Mouse (Mus musculus): ENCODE measurements around the gene St8sia1. TPM values are rescaled to one million over a fixed set of nuclear protein-coding genes. Genes with fewer than 3 reads are reported as not detected.

Gene St8sia1
- polyA plus RNA-seq, 1 experiment from 2014 or later = 0.08 TPM

DNA sequence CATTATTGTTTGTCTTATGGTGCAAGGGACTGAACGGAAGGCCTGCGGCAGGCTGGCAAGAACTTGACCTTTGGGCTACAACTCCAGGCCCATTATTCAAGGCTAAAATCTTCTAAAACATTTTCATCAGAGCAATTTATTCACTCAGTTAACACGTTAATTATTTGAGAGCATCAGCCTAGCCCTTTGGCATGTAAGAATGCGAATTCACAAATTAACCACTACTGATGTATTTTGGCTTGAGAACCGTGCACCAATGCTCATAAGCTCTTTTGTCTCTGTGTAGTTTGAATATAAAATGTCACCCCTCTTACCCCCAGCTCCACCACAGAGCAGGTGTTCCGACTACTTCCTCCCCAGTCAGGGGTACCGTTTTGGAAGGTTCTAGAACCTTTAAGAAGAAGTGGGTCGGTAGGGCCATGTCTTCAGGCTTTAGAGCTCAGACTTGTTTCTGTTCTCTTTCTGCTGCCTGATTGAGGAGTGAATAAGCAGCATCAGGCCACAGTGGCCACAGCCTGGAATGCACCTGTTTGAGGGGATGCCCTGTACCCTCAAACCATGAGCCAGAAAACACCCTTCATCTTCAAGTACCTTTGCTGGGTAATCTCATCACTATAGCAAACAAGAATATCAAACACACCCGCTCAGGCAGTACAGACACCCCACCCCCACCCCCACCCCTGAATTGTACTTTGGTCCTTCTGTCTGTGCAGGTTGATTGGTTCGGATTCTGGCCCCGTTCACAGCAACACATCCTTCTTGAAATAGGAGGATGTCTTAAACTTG, 22.5 kb downstream of the St8sia1 start:
- ATAC-seq (ENCODE audit: insufficient read depth) = no peak
- no peaks in the 10 kb centered on the region for H3K27me3 ChIP-seq
- H3K4me3 ChIP-seq (replicated peaks) = no peak overlapping the region
- H3K9ac ChIP-seq = no peak overlapping the region
- peaks cover 4% of the 10 kb centered on the region; the same call in 1 of the 2 replicates for H3K4me1 ChIP-seq (replicated peaks)
- H3K4me2 ChIP-seq = no peak overlapping the region
- no peaks in the 10 kb centered on the region for H3K9me3 ChIP-seq (replicated peaks)
- no peaks in the 10 kb centered on the region for H3K36me3 ChIP-seq (replicated peaks)
- H3K27ac ChIP-seq (replicated peaks) = no peak overlapping the region
- WGBS (ENCODE audit: insufficient replicate concordance) = 63% methylated on average over 11 of the region's 11 CpGs

DNA sequence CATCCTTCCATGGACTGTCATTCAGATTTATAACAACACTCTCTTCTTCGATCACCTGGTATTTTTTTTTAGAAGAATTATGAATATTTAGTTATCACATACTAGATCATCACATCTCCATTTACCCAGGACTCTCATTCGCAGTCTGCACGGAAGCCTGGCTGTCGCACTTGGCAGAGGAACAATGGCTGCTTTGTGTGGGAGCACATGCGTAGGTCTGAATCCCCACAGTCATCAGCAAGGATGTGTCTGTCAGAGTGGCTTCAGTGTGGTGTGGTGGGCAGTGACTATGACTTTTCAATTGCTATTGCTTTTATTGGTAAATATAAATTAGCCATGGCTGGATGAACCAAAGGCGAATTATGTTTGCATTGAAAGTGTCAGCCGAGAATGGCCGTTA, 23.2 kb downstream of the St8sia1 start:
- WGBS (ENCODE audit: insufficient replicate concordance) = 84% methylated on average over 8 of the region's 8 CpGs
- Histone ChIP-seq H3K4me1 (replicated peaks) (peaks cover 4% of the 10 kb centered on the region; the same call in 1 of the 2 replicates), H3K9me3 (replicated peaks) (no peaks in the 10 kb centered on the region), H3K36me3 (replicated peaks) (no peaks in the 10 kb centered on the region), H3K27me3 (no peaks in the 10 kb centered on the region), H3K27ac (replicated peaks) (no peak overlapping the region), H3K4me3 (replicated peaks) (no peak overlapping the region), H3K9ac (no peak overlapping the region), H3K4me2 (no peak overlapping the region)
- ATAC-seq (ENCODE audit: insufficient read depth) = no peak

- Histone ChIP-seq H3K36me3 (replicated peaks) (no peaks in the 10 kb centered on the region), H3K4me1 (replicated peaks) (no peaks in the 10 kb centered on the region), H3K9me3 (replicated peaks) (no peaks in the 10 kb centered on the region), H3K4me2 (no peak overlapping the region), H3K4me3 (replicated peaks) (no peak overlapping the region), H3K9ac (no peak overlapping the region), H3K27ac (replicated peaks) (no peak overlapping the region), H3K27me3 (no peaks in the 10 kb centered on the region)
- WGBS (ENCODE audit: insufficient replicate concordance) = 61% methylated on average over 9 of the region's 9 CpGs
- ATAC-seq (ENCODE audit: insufficient read depth) = no peak
Observed at GRCm38 (mm10) chr6:142938549-142939345, 25.5 kb downstream of the St8sia1 start.

DNA sequence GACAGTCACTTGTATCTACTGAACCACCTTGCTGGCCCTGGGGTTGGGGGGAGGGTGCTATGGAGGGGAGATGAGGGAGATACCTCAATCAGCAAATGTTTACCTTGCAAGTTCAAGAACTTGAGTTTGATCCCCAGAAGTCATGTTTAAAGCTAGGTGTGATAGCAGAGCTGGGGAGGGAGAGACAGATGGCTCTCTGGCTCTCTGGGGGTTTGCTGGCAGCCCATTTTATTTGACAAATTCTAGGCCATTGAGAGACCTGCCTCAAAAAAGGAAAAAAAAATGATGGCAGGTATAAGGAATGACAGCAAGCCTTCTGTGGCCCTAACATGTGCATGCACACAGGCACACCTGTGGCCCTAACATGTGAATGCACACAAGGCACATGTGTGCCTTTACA, 26.2 kb downstream of the St8sia1 start:
- no peak overlapping the region for H3K4me2 ChIP-seq
- no peaks in the 10 kb centered on the region for H3K27me3 ChIP-seq
- no peaks in the 10 kb centered on the region for H3K4me1 ChIP-seq (replicated peaks)
- H3K9ac ChIP-seq = no peak overlapping the region
- no peak for ATAC-seq (ENCODE audit: insufficient read depth)
- no peaks in the 10 kb centered on the region for H3K9me3 ChIP-seq (replicated peaks)
- H3K27ac ChIP-seq (replicated peaks) = no peak overlapping the region
- H3K4me3 ChIP-seq (replicated peaks) = no peak overlapping the region
- no peaks in the 10 kb centered on the region for H3K36me3 ChIP-seq (replicated peaks)

DNA sequence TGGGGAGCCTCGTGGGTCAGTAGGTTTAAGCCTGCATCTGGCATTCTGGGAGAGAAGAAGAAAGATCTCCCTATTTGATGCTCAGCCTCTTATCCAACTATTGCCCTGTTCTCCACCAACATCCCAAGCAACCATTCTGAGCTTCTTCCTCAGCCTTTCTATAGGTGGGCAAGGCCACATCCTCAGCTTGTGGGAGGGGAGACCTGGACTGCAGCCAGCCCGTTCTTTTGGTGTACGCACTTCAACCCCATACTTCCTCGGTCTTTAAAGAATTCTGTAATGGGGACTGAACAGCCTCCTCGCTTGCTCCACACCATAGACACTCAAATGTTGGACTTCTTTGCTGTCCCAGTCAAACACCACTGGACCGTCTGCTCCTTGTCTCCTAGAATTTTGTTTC, 31.7 kb downstream of the St8sia1 start:
- ATAC-seq (ENCODE audit: insufficient read depth) = no peak
- H3K36me3 ChIP-seq (replicated peaks) = no peaks in the 10 kb centered on the region
- H3K9me3 ChIP-seq (replicated peaks) = no peaks in the 10 kb centered on the region
- H3K27me3 ChIP-seq = no peaks in the 10 kb centered on the region
- no peak overlapping the region for H3K27ac ChIP-seq (replicated peaks)
- H3K4me2 ChIP-seq = no peak overlapping the region
- no peak overlapping the region for H3K9ac ChIP-seq
- 46% methylated on average over 6 of the region's 6 CpGs for WGBS (ENCODE audit: insufficient replicate concordance)
- H3K4me3 ChIP-seq (replicated peaks) = no peak overlapping the region
- H3K4me1 ChIP-seq (replicated peaks) = no peaks in the 10 kb centered on the region

DNA sequence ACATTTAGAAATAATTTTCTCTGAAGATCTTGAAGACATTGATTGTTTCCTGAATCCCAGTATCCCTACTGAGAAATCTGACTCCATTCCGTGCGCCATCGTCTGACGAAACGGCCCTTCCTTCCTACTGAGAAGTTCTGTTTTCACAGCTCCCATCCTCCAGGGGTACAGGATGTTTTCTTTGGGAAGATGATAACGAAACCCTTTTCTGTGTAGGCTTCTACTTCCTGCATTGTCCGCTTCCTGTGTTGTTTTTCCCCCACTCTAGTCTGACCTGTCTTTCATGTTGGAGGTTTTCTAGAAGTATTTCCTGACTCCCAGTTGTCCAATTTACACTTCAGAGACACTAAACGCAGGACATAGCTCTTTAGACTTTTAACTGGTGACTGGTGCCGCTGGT, 32.1 kb downstream of the St8sia1 start:
- no peaks in the 10 kb centered on the region for H3K36me3 ChIP-seq (replicated peaks)
- no peak overlapping the region for H3K4me3 ChIP-seq (replicated peaks)
- no peaks in the 10 kb centered on the region for H3K9me3 ChIP-seq (replicated peaks)
- no peaks in the 10 kb centered on the region for H3K27me3 ChIP-seq
- no peak overlapping the region for H3K4me2 ChIP-seq
- no peak overlapping the region for H3K9ac ChIP-seq
- no peaks in the 10 kb centered on the region for H3K4me1 ChIP-seq (replicated peaks)
- ATAC-seq (ENCODE audit: insufficient read depth) = no peak
- 19% methylated on average over 9 of the region's 9 CpGs for WGBS (ENCODE audit: insufficient replicate concordance)
- no peak overlapping the region for H3K27ac ChIP-seq (replicated peaks)

DNA sequence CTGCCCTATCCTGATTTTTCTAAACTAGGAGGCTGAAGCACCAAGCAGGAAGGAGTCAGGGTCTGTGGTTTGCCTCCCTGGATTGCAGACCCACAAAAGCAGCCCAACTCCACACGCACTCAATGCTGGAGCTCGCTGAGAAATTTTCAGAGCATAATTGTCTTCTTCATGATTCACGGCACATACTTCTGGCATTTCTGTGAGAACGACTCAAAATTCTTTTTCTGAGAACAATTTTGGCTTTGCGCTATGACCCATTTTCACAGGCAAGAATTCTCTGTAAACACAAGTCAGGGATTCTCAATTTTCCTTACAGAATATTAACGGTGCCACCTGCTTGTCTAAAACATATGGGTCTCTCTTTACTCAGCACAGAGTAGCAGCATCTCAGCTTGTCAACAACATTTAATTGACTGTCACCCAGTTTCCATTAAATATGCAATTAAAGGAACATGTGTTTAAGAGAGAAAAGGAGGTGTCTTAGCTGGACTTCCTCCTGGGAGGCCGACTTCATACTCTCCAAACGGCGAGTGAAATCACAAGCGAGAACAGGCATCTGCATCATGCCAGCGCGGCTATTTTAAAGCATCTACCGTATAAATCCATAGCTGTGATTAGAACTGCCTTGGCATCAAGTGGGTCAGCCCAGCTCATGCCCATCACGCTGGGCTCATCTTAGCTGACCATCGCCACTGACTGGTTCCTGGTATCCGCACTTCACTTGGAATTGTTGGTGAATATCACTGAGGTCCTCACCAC, 35.5 kb downstream of the St8sia1 start:
- Histone ChIP-seq H3K4me1 (replicated peaks) (no peaks in the 10 kb centered on the region), H3K27me3 (no peaks in the 10 kb centered on the region), H3K4me2 (no peak overlapping the region), H3K36me3 (replicated peaks) (no peaks in the 10 kb centered on the region), H3K9ac (no peak overlapping the region), H3K9me3 (replicated peaks) (no peaks in the 10 kb centered on the region), H3K27ac (replicated peaks) (no peak overlapping the region), H3K4me3 (replicated peaks) (no peak overlapping the region)
- WGBS (ENCODE audit: insufficient replicate concordance) = 77% methylated on average over 16 of the region's 16 CpGs
- ATAC-seq (ENCODE audit: insufficient read depth) = no peak

- ATAC-seq (ENCODE audit: insufficient read depth) = no peak
- no peaks in the 10 kb centered on the region for H3K27me3 ChIP-seq
- no peak overlapping the region for H3K27ac ChIP-seq (replicated peaks)
- no peaks in the 10 kb centered on the region for H3K9me3 ChIP-seq (replicated peaks)
- WGBS (ENCODE audit: insufficient replicate concordance) = 61% methylated on average over 9 of the region's 9 CpGs
- H3K9ac ChIP-seq = no peak overlapping the region
- H3K36me3 ChIP-seq (replicated peaks) = no peaks in the 10 kb centered on the region
- H3K4me2 ChIP-seq = no peak overlapping the region
- H3K4me3 ChIP-seq (replicated peaks) = no peak overlapping the region
- no peaks in the 10 kb centered on the region for H3K4me1 ChIP-seq (replicated peaks)
Observed at GRCm38 (mm10) chr6:142926901-142927605, 37.2 kb downstream of the St8sia1 start.

- Histone ChIP-seq H3K9me3 (replicated peaks) (no peaks in the 10 kb centered on the region), H3K27me3 (no peaks in the 10 kb centered on the region), H3K9ac (no peak overlapping the region), H3K36me3 (replicated peaks) (no peaks in the 10 kb centered on the region), H3K4me1 (replicated peaks) (no peaks in the 10 kb centered on the region), H3K27ac (replicated peaks) (no peak overlapping the region), H3K4me3 (replicated peaks) (no peak overlapping the region), H3K4me2 (no peak overlapping the region)
- 73% methylated on average over 5 of the region's 5 CpGs for WGBS (ENCODE audit: insufficient replicate concordance)
- no peak for ATAC-seq (ENCODE audit: insufficient read depth)
Observed at GRCm38 (mm10) chr6:142925921-142926320, 38.3 kb downstream of the St8sia1 start.

DNA sequence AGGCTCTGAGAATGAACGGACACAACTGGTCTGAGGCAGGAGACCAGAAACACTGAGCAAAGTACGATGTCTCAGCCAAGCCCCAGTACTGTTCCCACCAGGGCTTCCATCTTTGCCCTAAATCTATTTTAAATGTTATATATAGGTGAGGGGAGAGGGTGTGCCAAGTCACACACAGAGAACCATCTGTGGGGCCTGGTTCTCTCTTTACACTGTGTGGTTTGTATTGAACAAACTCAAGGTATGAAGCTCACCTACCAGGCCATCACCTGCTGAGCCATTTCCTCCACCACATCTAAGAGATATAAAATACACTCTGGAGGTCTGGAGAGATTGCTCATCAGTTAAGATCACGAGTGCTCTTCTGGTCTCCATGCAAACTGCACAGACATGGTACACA, 38.9 kb downstream of the St8sia1 start:
- Histone ChIP-seq H3K9me3 (replicated peaks) (no peaks in the 10 kb centered on the region), H3K9ac (no peak overlapping the region), H3K36me3 (replicated peaks) (no peaks in the 10 kb centered on the region), H3K27me3 (no peaks in the 10 kb centered on the region), H3K4me2 (no peak overlapping the region), H3K27ac (replicated peaks) (no peak overlapping the region), H3K4me1 (replicated peaks) (no peaks in the 10 kb centered on the region), H3K4me3 (replicated peaks) (no peak overlapping the region)
- 73% methylated on average over 3 of the region's 3 CpGs for WGBS (ENCODE audit: insufficient replicate concordance)
- no peak for ATAC-seq (ENCODE audit: insufficient read depth)

DNA sequence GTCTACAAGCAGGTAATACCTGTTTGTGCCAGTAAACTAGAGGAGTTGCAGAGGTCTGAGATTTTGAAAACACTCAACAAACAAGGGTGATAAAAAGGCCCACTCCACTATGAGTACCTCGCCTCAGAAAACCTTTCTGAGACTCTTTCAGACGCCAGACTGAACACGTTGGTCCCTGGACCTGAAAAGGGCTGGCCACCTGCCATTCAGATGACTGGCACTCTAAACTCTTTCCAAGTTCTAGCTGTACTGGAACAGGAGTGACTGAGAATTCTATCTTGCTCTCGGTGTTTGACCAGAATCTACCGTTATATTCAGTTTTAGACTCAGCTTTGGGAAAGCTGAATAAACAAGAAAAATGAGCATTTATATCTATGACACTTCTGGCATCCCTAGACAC, 43.4 kb downstream of the St8sia1 start:
- no peaks in the 10 kb centered on the region for H3K36me3 ChIP-seq (replicated peaks)
- no peak overlapping the region for H3K4me2 ChIP-seq
- 51% methylated on average over 5 of the region's 5 CpGs for WGBS (ENCODE audit: insufficient replicate concordance)
- no peaks in the 10 kb centered on the region for H3K9me3 ChIP-seq (replicated peaks)
- H3K4me1 ChIP-seq (replicated peaks) = peaks cover 4% of the 10 kb centered on the region; the same call in 1 of the 2 replicates
- no peak for ATAC-seq (ENCODE audit: insufficient read depth)
- H3K9ac ChIP-seq = no peak overlapping the region
- no peak overlapping the region for H3K4me3 ChIP-seq (replicated peaks)
- H3K27ac ChIP-seq (replicated peaks) = no peak overlapping the region
- no peaks in the 10 kb centered on the region for H3K27me3 ChIP-seq

Data from liver, embryonic 15.5 days (tissue).